Mouse (Mus musculus): Measurements from ENCODE around the gene Rundc3a. TPM values are rescaled to one million over a fixed set of nuclear protein-coding genes. Genes with fewer than 3 reads are reported as not detected.

Gene Rundc3a
- total RNA-seq, 2 experiments from 2014 or later, result 0.66 to 0.90 TPM

DNA sequence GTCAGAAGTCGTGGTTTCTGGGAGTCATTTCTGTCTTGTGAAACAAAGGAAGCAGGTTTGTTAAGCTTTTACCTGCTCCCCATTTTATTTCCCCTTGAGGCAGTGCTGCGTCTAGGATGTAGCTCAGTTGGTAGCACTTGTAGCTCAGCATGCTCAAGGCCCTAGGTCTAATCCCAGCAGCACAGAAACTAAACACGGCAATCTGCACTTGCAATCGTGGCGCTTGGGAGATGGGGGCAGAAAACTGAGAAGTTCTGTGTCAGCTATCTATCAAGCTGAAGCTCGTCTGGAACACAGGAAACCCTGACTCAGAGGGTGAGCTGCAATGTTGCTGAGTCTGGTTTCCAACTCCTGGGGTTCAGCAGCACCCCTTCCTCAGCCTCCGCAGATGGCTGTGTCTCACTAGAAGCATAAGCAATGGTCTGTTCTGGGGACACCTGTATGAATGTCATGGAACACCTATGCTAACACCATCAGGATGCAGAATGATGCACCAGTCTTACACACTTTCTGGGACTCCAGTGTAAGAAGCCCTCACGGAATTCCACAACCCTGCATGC lies 35.9 kb downstream of the Rundc3a start:
- DNase-seq, result no peak
- intact Hi-C loops (cut with DNase I; ENCODE audit: low total_unique reads), result no loop called here

DNA sequence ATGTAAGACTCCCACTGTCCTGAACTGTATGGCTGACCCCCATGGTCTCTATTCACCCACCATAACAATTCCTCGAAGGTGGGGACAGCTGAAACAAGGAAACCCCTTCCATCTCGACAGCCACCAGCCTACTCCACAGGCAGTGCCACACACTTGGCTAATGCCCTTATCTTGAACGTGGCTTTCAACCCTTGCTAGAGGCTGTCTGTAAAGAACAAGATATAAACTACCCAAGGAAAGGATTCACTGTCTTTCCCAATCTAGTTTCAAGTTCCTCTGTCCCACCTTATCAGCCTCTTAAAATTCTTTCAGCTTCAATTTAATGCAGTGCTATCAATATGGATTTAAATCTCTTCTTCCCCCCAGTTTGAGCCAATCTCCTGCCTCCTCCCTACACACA lies 36.3 kb downstream of the Rundc3a start:
- no peak for DNase-seq
- intact Hi-C loops (cut with DNase I; ENCODE audit: low total_unique reads), result no loop called here

DNA sequence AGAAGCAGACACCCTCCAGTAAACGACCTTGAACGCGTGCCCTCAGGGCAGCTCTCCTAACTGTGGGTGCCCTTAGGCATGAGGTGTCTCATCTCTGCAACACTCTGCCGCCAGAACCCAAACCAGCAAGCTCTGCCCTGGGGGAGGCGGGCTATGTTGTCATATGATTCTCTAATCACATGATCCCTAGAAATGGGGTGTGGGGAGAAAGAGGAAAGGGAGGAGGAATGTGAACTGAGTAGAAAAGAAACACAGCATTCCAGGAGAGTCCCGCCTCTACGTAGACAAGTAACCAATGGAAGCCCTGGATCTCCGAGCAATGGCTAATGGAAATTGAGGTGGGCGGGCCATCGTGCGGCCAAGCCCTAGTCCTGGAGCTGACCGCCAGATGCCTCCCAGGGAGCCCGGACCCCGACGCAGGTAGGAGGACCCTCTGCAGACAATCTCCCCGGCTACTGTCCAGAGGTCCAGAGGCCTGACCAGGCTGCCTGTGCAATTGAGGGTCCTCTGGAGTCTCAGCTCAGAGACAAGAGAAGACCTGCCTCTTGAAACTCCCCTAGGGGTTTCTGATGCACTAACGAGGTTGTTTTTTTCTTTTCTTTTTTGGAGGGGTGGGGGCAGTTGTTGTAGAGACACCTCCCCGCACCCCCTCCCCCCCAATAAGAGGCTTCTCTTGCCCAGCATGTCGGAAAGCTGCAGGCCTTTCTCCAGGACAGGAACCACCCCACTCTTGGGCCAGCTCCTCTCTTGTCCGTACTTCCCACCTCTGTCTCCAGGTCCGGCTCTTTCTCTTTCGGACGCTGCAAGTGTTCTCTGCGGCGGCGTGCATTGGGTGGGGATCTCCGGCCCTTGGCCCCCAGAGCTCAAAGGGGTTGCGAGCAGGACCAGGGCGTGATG lies 37.2 kb downstream of the Rundc3a start, which contains the start of gene Grn:
Gene Grn (plus strand): TSS at position 195 of the 897 bp plus-strand sequence.
- intact Hi-C loops (cut with DNase I; ENCODE audit: low total_unique reads), result no loop called here

DNA sequence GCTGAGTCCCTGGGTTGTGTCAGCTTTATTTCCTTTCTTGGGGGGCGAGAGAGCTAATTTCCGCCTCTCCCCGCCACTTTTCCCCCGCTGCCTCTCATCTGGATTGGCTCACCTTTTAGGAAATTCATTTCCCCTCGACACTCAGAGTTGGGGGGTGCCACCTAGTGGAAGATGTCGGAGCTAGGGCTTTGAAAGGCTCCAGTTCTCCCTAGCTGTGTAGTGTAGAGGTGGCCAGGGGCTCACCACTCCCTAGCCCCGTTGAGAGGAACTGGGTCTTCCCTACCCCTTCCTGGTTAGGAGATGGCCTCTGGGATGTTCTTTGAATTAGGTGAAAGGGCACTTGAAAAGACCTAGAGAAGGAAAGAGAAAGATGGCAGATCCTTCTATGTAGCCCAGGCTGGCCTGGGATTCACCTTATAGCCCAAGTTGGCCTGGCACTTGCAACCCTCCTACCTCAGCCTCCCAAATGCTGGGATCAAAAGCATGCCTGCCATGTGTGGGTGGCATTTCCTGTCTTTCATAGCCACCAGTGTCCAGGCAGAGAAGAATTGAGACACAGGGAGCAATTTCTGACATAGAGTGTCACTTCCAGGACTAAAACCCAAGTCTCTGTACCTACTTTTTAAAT lies 37.9 kb downstream of the Rundc3a start:
- intact Hi-C loops (cut with DNase I; ENCODE audit: low total_unique reads), result no loop called here
- peak; percentile 76 for DNase-seq

More for the DNA sequence above, 37.2 kb downstream of the Rundc3a start, which contains the start of gene Grn:
- DNase-seq, result peak; percentile 88

- intact Hi-C loops (cut with DNase I; ENCODE audit: low total_unique reads), result no loop called here
- no peak for DNase-seq
These were observed 38.5 kb downstream of the Rundc3a start for GRCm38 (mm10) chr11:102431728-102432114.

- intact Hi-C loops (cut with DNase I; ENCODE audit: low total_unique reads), result no loop called here
These were observed 39.1 kb downstream of the Rundc3a start for GRCm38 (mm10) chr11:102432115-102432843.

DNA sequence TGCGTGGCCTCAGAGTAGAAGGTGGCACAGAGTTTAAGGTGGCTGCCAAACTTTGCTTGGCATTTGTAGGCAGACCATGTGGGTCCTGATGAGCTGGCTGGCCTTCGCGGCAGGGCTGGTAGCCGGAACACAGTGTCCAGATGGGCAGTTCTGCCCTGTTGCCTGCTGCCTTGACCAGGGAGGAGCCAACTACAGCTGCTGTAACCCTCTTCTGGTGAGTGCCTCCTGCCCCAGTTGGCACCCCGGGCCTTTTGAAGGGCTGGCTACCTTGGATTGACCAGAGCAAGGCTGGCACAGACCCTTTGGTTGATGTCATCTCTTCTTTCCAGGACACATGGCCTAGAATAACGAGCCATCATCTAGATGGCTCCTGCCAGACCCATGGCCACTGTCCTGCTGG lies 39.7 kb downstream of the Rundc3a start:
- intact Hi-C loops (cut with DNase I; ENCODE audit: low total_unique reads), result no loop called here
- DNase-seq, result peak; percentile 82

More at GRCm38 (mm10) chr11:102432115-102432843, 39.1 kb downstream of the Rundc3a start:
- DNase-seq, result no peak

DNA sequence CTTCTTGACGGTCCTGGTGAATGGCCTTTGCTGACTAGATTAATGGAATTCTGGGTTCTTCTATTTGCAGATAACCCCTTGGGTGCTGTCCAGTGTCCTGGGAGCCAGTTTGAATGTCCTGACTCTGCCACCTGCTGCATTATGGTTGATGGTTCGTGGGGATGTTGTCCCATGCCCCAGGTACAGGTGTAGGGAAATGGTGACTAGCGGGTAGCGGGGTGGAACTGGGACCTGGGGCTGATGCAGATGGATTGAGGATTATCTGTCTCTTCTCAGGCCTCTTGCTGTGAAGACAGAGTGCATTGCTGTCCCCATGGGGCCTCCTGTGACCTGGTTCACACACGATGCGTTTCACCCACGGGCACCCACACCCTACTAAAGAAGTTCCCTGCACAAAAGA lies 40.7 kb downstream of the Rundc3a start:
- no peak for DNase-seq
- intact Hi-C loops (cut with DNase I; ENCODE audit: low total_unique reads), result no loop called here

DNA sequence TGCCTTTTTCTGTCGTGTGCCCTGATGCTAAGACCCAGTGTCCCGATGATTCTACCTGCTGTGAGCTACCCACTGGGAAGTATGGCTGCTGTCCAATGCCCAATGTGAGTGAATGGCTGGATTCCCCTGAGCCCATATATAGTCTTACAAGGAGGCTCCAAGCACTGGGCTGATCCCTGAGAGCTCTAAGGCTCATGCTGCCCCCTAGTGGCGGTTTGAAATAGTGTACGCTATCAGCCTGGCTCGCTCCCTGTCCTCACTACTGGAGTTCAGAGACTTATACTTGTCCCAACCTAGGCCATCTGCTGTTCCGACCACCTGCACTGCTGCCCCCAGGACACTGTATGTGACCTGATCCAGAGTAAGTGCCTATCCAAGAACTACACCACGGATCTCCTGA lies 41.2 kb downstream of the Rundc3a start:
- intact Hi-C loops (cut with DNase I; ENCODE audit: low total_unique reads), result no loop called here
- peak; percentile 84 for DNase-seq

- no peak for DNase-seq
- intact Hi-C loops (cut with DNase I; ENCODE audit: low total_unique reads), result loop anchor here (5.0 kb wide), 1 partner anchor 128 kb away; no protein-coding TSS in a partner anchor
These were observed 41.9 kb downstream of the Rundc3a start for GRCm38 (mm10) chr11:102434816-102435705.

DNA sequence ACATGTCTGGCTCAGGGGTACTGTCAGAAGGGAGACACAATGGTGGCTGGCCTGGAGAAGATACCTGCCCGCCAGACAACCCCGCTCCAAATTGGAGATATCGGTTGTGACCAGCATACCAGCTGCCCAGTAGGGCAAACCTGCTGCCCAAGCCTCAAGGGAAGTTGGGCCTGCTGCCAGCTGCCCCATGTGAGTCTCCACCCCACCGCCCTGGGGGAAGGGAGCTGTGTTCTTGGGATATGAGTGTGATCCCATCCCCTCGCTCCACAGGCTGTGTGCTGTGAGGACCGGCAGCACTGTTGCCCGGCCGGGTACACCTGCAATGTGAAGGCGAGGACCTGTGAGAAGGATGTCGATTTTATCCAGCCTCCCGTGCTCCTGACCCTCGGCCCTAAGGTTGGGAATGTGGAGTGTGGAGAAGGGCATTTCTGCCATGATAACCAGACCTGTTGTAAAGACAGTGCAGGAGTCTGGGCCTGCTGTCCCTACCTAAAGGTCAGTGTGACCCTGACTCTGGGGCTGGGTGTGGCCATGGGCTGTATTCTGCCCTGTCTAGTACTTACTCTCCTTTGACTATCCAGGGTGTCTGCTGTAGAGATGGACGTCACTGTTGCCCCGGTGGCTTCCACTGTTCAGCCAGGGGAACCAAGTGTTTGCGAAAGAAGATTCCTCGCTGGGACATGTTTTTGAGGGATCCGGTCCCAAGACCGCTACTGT lies 42.7 kb downstream of the Rundc3a start:
- intact Hi-C loops (cut with DNase I; ENCODE audit: low total_unique reads), result loop anchor here (5.0 kb wide), 1 partner anchor 129 kb away; no protein-coding TSS in a partner anchor

GRCm38 (mm10) chr11:102436471-102436790 lies 43.2 kb downstream of the Rundc3a start:
- intact Hi-C loops (cut with DNase I; ENCODE audit: low total_unique reads), result loop anchor here (5.0 kb wide), 1 partner anchor 129 kb away; no protein-coding TSS in a partner anchor
- no peak for DNase-seq

More for the DNA sequence above, 42.7 kb downstream of the Rundc3a start:
- no peak for DNase-seq

- DNase-seq, result peak; percentile 78
- intact Hi-C loops (cut with DNase I; ENCODE audit: low total_unique reads), result loop anchor here (5.0 kb wide), 1 partner anchor 130 kb away; no protein-coding TSS in a partner anchor
These were observed 44.2 kb downstream of the Rundc3a start for GRCm38 (mm10) chr11:102437120-102438061.

- intact Hi-C loops (cut with DNase I; ENCODE audit: low total_unique reads), result loop anchor here (5.0 kb wide), 1 partner anchor 131 kb away; no protein-coding TSS in a partner anchor
- peak; percentile 88 for DNase-seq
These were observed 45.2 kb downstream of the Rundc3a start for GRCm38 (mm10) chr11:102438212-102439092.

DNA sequence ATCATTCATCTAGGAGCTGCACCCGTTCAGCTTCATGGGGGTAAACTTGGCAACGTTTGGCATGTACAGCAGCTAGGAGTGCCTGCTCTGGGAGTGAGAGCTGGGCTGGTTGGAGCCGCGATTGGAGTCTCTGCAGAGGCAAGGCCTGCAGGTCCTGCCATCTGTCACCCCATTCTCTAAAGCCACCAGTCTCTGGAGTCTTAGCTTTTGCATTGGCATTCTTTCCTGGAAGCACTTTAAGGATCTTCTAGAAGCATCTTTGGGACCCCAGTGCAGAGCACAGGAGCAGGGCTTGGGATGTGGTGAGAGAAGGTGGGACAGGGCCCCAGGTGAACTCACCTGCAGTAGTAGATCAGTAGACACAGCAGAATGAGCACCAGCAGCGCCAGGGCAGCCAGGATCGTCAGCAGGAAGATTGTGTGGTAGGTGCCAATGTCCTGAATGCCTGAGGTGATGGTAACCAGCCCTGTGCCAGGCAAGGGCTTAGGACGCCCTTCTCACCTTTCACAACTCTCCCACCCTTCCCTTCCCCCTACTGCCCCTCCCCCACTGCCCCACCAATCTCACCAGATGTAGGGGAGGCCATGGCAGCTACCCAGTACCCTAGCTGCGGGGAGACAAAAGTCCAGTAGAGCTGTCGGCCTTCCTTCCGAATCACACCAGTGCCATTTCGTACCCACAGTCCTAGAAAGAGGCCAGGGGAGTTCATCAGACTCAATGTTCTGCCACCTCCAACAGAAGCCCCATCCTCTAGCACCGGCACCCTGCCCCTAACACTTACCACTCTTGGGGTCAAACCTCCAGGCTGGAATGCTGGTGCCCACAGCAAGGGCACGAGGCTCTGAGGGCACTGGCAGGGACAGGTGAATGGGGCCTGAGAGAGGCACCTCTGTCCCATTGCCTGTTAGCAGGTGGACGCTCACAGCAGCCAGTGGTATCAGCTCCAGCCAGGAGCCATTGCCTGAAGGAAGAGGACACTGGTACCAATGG lies 46.2 kb downstream of the Rundc3a start:
- intact Hi-C loops (cut with DNase I; ENCODE audit: low total_unique reads), result loop anchor here (5.0 kb wide), 1 partner anchor 132 kb away; no protein-coding TSS in a partner anchor
- DNase-seq, result no peak

Measured in gastrocnemius, postnatal 14 days (tissue).